Mouse (Mus musculus): Measurements from ENCODE around the gene Micu1. TPM values are rescaled to one million over a fixed set of nuclear protein-coding genes. Genes with fewer than 3 reads are reported as not detected.

The Micu1 gene
- polyA plus RNA-seq, 1 experiment, result not detected

GRCm38 (mm10) chr10:59819146-59819545 lies 116.9 kb downstream of the Micu1 start:
- 90% methylated on average over 9 of the region's 9 CpGs for WGBS
- no peak for TF ChIP-seq POLR2A (IDR thresholded peaks at IDR 0.05; ENCODE audit: insufficient read depth, low read depth, low read length)
- no peak for TF ChIP-seq CTCF (IDR thresholded peaks at IDR 0.05; ENCODE audit: insufficient read depth, low read depth, low read length)
- Histone ChIP-seq H3K4me3 (ENCODE audit: insufficient read depth, low read depth, low read length) (no peak overlapping the region), H3K27ac (ENCODE audit: insufficient read depth, low read depth, low read length) (no peak overlapping the region), H3K4me1 (ENCODE audit: control insufficient read depth, insufficient read depth, low read length) (peaks cover 3% of the 10 kb centered on the region; the same call in 1 of the 2 replicates)

DNA sequence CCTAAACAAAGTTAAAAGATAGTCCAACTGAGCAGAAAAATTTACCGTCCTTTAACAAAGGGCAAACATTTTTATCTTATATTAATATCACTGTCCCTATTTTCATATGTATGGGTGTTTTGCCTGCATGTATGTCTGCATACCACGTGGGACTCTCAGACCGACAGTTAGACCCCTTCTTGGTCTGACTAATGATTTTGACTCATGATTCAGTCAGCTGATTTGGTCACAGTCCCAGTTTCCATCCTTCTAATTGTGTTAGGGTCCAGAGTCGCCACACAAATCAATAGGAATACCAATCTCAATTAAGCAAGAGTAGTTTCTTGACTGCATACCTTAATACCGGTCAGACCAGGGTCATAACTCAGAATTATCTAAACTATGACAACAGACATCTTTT lies 118.6 kb downstream of the Micu1 start:
- TF ChIP-seq CTCF (IDR thresholded peaks at IDR 0.05; ENCODE audit: insufficient read depth, low read depth, low read length) (no peak), POLR2A (IDR thresholded peaks at IDR 0.05; ENCODE audit: insufficient read depth, low read depth, low read length) (no peak)
- Histone ChIP-seq H3K4me1 (ENCODE audit: control insufficient read depth, insufficient read depth, low read length) (peaks cover 14% of the 10 kb centered on the region), H3K27ac (ENCODE audit: insufficient read depth, low read depth, low read length) (no peak overlapping the region), H3K4me3 (ENCODE audit: insufficient read depth, low read depth, low read length) (no peak overlapping the region)
- 85% methylated on average over 5 of the region's 5 CpGs for WGBS

- TF ChIP-seq CTCF (IDR thresholded peaks at IDR 0.05; ENCODE audit: insufficient read depth, low read depth, low read length), result no peak
- no peak for TF ChIP-seq POLR2A (IDR thresholded peaks at IDR 0.05; ENCODE audit: insufficient read depth, low read depth, low read length)
- Histone ChIP-seq H3K4me3 (ENCODE audit: insufficient read depth, low read depth, low read length) (no peak overlapping the region), H3K27ac (ENCODE audit: insufficient read depth, low read depth, low read length) (no peak overlapping the region), H3K4me1 (ENCODE audit: control insufficient read depth, insufficient read depth, low read length) (peaks cover 14% of the 10 kb centered on the region)
- WGBS, result 93% methylated on average over 7 of the region's 7 CpGs
Observed at GRCm38 (mm10) chr10:59821334-59822066, 119.2 kb downstream of the Micu1 start.

GRCm38 (mm10) chr10:59822857-59823256 lies 120.6 kb downstream of the Micu1 start:
- Histone ChIP-seq H3K4me3 (ENCODE audit: insufficient read depth, low read depth, low read length) (no peak overlapping the region), H3K27ac (ENCODE audit: insufficient read depth, low read depth, low read length) (no peak overlapping the region), H3K4me1 (ENCODE audit: control insufficient read depth, insufficient read depth, low read length) (peaks cover 14% of the 10 kb centered on the region)
- TF ChIP-seq POLR2A (IDR thresholded peaks at IDR 0.05; ENCODE audit: insufficient read depth, low read depth, low read length) (no peak), CTCF (IDR thresholded peaks at IDR 0.05; ENCODE audit: insufficient read depth, low read depth, low read length) (no peak)
- WGBS, result 92% methylated on average over 10 of the region's 10 CpGs

- Histone ChIP-seq H3K27ac (ENCODE audit: insufficient read depth, low read depth, low read length) (peak overlapping the region; percentile 48; the same call in 1 of the 2 replicates), H3K4me1 (ENCODE audit: control insufficient read depth, insufficient read depth, low read length) (peaks cover 14% of the 10 kb centered on the region), H3K4me3 (ENCODE audit: insufficient read depth, low read depth, low read length) (no peak overlapping the region)
- WGBS, result 49% methylated on average over 16 of the region's 16 CpGs
- TF ChIP-seq CTCF (IDR thresholded peaks at IDR 0.05; ENCODE audit: insufficient read depth, low read depth, low read length), result no peak
- no peak for TF ChIP-seq POLR2A (IDR thresholded peaks at IDR 0.05; ENCODE audit: insufficient read depth, low read depth, low read length)
Observed at GRCm38 (mm10) chr10:59825137-59825812, 123.0 kb downstream of the Micu1 start.

GRCm38 (mm10) chr10:59829886-59830285 lies 127.6 kb downstream of the Micu1 start:
- 80% methylated on average over 6 of the region's 6 CpGs for WGBS

DNA sequence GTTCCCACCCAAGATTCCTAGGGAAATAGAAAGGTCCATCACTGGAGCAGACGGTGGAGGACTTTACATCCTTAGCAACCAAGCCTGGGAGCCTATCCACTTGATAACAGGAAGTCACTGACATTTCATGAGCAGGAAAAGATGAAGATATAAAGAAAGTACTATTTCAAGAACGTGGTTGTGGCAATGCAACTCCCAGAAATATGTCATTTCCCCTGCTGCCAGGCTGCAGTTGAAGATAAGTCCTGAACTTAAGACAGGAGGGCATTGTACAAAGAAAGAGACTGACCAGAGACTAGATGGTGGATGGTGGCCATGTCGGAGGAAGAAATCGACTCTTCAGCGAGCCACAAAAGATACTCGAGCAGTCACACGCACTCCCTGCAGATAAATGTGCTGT lies 129.7 kb downstream of the Micu1 start:
- Histone ChIP-seq H3K27ac (ENCODE audit: insufficient read depth, low read depth, low read length) (no peak overlapping the region), H3K4me1 (ENCODE audit: control insufficient read depth, insufficient read depth, low read length) (peaks cover 6% of the 10 kb centered on the region; the same call in 1 of the 2 replicates), H3K4me3 (ENCODE audit: insufficient read depth, low read depth, low read length) (no peak overlapping the region)
- WGBS, result 90% methylated on average over 7 of the region's 7 CpGs
- TF ChIP-seq CTCF (IDR thresholded peaks at IDR 0.05; ENCODE audit: insufficient read depth, low read depth, low read length) (no peak), POLR2A (IDR thresholded peaks at IDR 0.05; ENCODE audit: insufficient read depth, low read depth, low read length) (no peak)

More at GRCm38 (mm10) chr10:59829886-59830285, 127.6 kb downstream of the Micu1 start:
- Histone ChIP-seq H3K27ac (ENCODE audit: insufficient read depth, low read depth, low read length) (no peak overlapping the region), H3K4me3 (ENCODE audit: insufficient read depth, low read depth, low read length) (no peak overlapping the region), H3K4me1 (ENCODE audit: control insufficient read depth, insufficient read depth, low read length) (peaks cover 13% of the 10 kb centered on the region)
- TF ChIP-seq CTCF (IDR thresholded peaks at IDR 0.05; ENCODE audit: insufficient read depth, low read depth, low read length), result no peak
- TF ChIP-seq POLR2A (IDR thresholded peaks at IDR 0.05; ENCODE audit: insufficient read depth, low read depth, low read length), result no peak

DNA sequence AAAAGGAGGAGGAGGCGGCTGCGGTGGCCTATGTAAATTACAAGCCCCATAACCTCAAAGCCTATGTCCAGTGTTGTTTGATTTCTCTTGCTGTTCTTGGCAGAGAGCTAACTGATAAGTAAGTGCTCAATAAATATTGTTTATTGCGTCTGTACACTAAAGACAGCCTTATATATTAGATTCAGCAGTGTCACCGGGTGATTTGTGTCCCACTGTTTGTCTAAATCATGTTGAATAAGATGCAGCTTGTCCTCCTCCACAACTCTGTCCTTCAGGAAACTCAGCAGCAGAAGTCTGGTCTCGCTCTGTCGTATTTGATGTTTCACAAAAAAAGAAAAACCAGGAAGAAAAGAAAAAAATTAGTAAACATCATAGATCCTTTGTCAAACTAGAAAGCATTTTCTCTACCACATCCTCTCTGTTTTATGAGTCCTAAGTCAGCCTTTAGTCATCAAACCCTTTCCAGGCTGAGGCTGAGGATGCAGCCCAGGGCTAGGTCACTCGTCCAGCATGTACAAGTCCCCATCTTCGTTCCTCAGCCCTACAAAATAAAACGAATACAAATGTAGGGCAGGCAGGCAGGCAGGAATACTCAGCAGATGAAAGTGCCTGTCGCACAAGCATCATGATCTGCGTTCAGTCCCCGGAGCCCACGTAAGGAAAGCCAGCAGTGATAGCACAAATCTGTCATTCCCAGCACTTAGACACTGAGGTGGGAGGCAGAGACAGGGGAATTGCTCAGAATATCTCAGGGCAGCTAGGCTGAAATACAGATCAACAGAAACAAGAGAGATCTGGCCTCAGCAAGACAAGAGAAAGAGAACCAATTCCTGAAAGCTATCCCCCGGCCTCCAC lies 133.3 kb downstream of the Micu1 start:
- WGBS, result 84% methylated on average over 14 of the region's 14 CpGs
- TF ChIP-seq CTCF (IDR thresholded peaks at IDR 0.05; ENCODE audit: insufficient read depth, low read depth, low read length), result no peak
- TF ChIP-seq POLR2A (IDR thresholded peaks at IDR 0.05; ENCODE audit: insufficient read depth, low read depth, low read length), result no peak
- Histone ChIP-seq H3K4me1 (ENCODE audit: control insufficient read depth, insufficient read depth, low read length) (peaks cover 17% of the 10 kb centered on the region), H3K4me3 (ENCODE audit: insufficient read depth, low read depth, low read length) (no peak overlapping the region), H3K27ac (ENCODE audit: insufficient read depth, low read depth, low read length) (no peak overlapping the region)

Measured in olfactory bulb, adult 2 months (tissue).